Mouse (Mus musculus): ENCODE results near the gene Chpf.

GRCm38 (mm10) chr1:75448937-75449336 lies 30.2 kb downstream of the Chpf start:
- TF ChIP-seq CTCF (conservative IDR thresholded peaks at IDR 0.05; ENCODE audit: insufficient read depth, insufficient read length, low read depth, low read length) (no peak), POLR2A (IDR thresholded peaks at IDR 0.05; ENCODE audit: low read depth, low read length) (no peak)

All from kidney, adult 2 months (tissue).